Mouse (Mus musculus) lung, postnatal 10 days (tissue): ENCODE measurements at regions not wholly inside any gene's neighbourhood (a gene's known extent, or its start where the extent isn't known, plus 50 kb on each side); places are given as distances from the start of the nearest gene placed in this dataset.

Experiments used
- DNase-seq: peaks from one replicate; pipeline ENCODE4 v3.0.0; 2021

DNA sequence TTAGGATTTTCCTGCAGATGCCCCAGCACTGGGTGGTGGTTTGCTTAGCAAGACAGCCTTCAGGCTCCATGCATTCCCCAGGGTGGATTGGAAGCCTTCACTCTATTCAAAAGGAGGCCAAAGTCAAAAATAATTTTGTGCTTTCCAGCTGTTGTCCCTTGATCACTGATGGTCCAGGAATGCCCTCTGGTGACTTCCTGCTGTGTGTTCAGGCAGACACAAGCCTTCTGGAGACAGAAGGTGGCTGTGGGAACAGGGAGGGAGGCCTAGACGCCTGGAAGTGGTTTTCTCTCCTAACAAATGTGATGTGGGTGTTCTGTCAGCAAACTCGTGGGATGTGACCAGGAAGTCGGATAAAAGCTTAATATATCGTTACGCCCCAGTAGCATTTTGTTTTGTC is 81.3 kb downstream of the Atp6ap1l start:
- peak; percentile 35 for DNase-seq

DNA sequence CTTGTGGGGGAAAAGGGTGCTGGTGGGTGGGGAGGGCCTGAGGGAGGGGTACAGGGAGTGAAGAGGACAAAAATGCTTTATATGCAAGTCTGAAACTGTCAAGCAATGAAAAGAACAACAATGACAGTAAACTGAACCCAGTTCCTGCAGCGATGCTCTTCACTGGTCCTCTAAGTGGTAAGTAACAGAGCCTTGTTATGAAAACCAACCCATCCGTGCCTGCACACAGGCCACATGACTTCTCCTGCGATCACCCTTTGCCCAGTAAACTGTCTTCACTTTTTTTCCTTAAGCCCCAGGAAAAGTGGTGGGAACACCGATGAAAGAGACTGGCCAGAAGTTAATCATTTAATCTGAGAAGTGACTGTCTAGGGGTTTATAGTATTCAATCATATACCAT is 83.3 kb downstream of the Atp6ap1l start:
- DNase-seq = no peak

DNA sequence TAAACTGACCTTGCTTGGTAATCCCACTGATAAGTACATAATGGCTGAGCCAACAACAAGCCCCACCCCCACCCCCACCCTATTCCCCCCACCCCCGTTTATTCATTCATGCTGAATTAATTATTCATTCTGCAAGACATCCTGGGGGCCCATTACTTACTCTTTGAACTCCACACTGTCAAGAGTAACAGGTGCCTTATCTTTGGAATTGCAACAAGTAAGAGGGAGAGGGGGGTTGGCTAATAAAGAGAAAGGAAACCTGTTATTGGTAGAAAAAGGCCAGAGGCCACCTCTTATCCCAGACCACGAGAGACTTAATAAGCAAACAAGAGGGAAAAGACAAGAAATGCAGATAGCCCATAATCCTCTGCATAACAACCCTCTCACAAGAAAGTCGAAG is 84.7 kb downstream of the Atp6ap1l start:
- DNase-seq = no peak

DNA sequence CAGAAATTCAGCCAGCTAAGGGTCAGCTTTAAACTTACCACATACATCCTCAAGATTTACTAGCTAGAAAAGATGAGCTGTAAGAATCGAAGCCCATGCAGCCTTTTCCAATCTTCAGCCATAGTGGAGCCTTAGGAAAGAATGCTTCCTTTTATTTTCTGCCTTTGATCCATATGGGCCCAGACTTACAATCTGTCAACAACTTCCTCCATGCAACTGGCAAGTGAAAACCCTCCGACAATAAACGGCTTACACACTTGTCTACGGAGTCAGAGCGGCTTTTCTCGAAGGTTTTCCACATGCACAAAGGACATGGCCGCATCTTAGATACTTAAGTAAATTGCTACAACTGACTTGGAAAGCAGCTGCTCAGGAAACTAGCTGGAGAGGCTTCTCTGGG is 85.2 kb downstream of the Atp6ap1l start:
- no peak for DNase-seq

DNA sequence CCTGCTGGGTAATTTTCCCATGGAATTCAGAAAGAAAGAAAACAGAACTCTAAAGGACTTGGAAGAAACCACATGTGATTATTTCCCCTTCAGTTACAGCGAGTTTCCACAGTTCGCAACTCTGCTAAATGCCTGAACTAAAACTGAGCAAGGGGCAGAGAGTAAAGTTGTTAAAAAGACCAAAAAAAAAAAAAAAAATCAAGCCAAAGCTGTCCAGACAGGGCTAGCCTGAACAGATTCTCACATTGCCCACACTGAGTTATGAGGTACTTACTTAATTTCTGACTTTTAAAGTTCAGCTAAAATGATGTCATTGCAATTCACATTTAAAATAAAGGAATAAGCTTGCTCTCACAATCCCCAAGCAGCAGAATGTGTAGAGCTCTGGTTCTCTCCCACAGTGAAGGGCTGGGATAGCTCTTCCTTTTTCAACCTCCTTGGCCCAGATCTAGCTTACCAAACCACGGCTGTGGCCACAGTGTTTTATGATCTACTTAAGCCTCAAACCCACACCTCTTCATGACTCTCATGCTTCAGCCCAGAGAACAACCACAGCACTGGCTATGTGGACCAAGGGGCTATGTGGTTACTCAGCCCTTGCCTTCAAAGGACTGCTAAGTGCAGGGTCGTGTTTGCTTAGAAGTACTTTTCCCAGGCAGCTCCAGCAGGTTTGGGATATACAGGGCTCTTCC is 90.8 kb downstream of the Atp6ap1l start:
- no peak for DNase-seq

DNA sequence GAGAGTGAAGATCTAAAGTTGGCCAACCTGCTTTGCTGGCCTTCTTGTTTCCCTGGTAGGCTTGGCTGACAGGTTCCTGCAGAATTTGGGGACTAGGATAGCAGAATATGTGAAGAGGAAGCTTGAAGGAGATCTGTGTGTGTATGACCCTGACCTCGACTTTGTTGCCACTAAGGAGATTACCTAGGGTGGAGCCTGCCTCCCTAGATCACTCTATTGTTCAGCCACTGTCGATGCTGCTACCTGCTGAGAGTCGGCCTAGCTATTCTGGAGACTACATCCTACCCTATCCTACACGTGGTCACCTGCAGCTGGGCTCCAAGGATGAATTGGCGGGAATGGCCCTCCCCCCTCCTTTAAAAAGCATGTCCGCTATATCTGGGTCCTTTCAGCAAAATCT is 95.1 kb downstream of the Atp6ap1l start:
- DNase-seq = no peak

DNA sequence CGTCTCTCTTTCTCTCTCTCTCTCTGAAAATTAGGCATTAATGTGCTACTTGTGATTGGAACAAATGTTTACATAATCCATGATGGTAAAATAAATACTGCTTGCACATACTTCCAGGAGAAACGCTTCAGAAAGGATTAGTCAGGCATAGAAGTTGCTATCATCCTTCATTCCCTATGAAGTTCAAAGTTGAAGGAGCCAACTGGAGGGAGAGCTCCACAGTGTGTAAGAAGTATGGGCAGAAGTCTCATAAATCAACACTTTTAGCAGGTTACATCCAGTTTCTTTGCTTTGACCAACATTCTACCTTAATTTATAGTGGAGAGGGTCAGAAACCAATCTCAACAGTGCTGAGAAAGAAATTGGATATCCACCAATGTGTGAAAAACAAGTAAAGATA is 105.5 kb downstream of the Atp6ap1l start:
- DNase-seq = no peak

DNA sequence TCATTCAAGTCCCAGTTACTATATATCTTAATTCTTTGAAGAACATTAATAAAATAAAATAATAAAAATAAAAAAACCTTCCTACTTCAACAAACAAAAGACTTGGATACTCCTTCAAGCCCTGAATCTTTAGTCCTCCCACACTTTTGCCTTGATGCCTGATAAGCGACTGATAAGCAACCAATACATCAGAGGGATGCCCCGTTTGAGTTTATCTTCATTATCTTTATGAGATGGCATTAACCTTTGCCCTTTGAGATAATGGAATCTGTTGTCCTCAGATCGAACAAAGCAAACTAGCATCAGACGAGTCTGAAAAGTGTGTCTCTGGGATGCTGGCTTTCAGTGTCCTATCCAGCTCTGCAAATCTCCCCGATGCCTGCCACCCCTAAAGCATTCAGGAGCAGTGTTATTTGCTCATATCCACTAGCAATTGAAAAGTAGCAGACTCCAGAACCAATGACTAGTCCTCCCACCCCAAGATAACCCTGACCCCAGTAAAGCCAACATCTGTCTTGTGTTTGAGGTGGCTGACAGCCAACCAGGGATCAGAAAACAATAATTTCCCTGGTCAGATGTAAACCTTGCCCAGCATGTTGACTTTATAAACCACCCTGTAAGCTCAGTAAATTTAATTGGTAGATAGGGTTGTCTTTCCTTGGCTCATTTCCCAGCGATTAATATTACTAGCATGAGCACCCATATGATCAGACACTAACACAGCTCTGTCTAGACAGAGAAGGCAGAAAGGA is 106.2 kb downstream of the Atp6ap1l start:
- DNase-seq = no peak

DNA sequence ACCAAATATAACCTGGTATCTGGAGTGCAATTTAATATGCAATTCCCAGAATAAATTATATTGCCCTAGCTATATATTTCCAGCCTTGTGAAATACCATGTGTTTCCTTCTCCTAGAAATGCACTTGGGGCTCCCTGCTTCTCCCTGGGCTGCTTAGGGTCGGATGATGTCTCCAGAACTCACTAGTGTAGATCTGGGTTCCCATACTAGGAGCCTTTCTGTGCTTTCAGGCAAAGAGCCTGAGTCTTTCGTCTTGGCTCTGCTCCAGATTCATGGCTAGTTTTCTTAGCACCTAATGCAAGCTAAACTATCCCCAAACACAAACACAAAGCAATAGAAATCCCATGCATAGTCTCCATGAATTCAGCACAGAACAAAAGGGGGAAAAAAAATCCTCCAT is 106.8 kb downstream of the Atp6ap1l start:
- DNase-seq = no peak

DNA sequence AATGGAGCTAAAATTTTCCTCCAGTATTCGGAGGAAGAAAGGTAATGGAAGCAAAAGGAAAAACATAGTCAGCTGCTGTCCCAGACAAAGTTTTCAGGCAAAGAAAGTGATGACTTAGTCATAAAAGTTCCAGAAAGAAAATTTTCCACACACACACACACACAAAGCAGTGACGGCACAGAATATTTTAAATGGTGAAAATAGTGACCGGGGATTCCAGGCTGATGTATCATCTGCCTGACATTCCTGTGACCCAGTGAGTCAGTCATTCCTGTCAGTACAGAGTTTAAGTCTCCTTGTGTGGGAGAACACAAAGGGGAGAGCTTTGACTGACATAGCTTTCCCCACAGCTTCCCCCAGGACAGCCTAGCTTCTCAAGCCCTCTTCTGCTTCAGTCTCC is 107.9 kb downstream of the Atp6ap1l start:
- DNase-seq = no peak

DNA sequence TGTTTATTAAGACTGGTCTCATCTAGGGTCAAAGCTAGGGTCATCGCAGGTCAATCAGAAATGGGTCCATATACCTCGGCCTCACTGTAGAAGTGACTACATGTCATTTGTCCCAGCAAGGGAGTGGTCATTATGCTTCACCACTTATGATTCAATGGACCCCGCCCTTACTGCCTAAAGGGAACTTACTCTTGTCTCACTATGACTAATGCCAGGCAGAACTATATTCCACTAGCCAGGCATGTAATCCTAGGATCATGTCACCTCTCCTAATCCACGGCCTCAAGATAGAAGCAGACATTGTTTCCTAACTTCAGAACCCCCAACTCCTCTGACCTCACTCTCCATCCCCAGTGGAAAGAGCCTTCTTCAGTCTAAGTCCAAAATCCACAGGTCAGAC is 108.3 kb downstream of the Atp6ap1l start:
- DNase-seq = no peak

DNA sequence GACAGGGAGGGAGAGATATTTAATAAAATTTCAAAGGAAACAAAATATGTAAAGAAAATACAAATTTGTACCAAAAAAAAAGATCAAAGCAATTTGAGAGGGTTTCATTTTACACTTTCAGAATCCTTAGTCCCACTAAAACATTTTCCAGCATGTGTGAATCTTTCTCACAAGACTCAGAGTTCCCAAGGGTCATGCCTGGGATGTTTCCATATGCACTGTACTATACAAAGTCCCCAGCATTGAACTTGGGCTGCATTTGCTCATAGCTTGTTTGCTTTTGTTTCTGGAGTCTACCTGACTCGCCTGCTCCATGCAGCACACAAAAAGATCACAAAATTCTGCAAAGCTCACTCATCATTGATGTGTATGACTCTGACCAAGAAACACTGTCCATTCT is 122.7 kb downstream of the Atp6ap1l start:
- DNase-seq = no peak

DNA sequence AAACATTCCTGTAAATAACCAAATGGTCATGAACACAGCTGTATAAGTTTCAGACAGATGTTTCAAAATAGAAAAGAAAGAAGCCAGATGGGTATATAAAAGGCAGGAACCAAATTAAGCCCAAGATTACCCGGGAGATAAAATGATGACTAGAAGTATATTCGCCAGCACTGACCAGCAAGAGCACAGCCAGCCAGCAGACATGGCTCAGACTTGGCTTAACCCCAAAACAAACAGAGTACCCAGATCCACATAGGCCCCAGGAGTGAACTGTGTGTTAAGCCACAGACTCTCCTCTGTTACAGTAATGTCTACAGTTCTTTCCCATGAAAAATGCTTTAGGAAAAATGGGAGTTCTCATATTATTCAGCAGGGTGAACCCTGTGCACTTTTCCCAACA is 123.2 kb downstream of the Atp6ap1l start:
- DNase-seq = no peak

DNA sequence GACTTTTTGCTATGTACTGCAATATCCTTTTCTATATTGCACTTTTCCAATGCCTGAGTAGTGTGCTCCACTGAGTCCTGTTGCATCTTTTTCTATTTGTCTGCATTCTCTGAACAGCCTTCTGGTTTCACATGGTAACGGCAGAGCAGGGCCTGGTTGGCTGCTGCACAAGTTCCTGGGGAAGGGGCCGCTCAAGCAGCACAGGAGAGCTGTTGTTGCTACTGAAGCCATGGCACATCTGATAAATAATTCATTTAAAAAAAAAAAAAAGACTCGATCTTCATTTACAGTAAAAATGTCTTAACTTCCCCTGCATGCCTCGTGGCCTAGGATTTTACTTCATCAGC is 127.2 kb downstream of the Atp6ap1l start:
- no peak for DNase-seq

DNA sequence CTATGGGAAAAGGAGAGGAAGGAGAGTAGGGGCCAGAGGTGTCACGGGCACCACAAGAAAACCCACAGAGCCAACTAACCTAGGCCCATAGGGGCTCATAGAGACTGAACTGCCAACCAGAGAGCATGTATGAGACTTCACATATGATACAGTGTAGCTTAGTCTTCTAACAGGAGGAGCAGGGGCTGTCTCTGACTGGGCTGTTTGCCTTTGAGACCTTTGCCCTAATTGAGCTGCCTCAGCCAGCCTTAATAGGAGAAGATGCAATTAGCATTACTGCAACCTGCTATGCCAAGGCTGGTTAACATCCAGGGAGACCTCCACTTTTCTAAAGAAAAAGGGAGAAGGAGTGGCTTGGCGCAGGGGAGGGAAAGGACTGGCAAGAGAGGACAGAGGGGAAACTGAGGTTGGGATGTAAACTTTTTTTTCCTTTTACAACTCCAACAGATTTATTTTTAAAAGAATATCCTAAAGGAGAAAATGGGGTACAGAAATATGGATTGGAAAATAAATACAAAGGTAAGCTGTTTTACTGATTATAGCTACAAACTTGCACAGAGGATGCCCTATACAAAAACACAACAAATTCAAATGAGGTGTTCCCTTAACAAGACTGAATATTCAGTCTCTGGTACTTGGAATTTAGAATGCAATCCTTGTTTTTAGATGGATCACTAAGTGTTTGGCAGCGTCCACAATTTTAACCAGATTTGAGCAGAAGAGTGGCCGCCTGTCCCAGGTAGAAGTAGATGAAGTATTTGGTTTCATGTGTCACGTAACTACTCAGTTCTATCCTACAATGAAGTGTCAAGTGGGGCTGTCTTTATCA is 127.8 kb downstream of the Atp6ap1l start:
- no peak for DNase-seq

DNA sequence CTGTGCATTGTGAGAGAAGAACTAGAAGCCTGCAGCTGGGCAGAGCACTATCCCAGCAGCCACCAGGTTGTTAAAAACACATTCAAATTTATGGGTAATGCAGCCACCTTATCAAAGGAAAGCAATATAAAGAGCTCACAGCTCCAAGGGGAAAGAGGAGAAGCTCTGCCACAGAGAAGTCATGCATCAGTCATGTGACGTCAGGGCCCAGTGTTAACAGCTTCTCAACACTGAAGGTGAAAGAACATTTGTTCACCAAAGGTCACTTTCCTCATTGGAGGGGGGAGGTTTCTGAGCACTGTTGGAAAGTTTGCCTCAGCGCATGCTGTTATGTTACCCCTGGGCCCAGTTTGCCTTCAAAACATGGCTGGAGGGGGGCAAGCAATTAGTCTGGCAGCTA is 143.0 kb downstream of the Atp6ap1l start:
- no peak for DNase-seq

DNA sequence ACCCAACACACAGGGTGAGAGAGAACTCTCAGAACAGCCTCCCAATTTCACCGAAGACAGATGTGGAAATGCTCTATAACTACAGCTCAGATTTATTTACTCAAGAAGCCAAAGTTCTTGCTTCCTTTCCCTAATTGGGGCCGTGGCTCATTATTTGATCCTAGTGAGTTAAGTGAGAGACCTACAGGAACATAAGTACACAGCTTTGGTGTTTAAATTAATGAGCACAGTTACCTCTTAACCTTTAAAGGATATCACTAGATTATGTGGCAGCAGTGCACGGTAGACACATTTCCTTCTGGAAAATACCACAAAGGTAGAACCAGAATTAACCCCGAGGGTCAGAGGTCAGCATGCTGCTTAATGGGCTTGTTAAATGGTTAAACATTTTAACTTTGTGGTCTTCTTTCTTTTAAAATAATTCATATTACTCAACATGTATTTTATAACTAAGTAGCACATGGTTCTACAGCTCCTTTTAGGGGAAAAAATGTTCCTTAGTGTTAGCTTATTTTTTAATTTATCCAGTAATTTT is 144.6 kb downstream of the Atp6ap1l start:
- no peak for DNase-seq

DNA sequence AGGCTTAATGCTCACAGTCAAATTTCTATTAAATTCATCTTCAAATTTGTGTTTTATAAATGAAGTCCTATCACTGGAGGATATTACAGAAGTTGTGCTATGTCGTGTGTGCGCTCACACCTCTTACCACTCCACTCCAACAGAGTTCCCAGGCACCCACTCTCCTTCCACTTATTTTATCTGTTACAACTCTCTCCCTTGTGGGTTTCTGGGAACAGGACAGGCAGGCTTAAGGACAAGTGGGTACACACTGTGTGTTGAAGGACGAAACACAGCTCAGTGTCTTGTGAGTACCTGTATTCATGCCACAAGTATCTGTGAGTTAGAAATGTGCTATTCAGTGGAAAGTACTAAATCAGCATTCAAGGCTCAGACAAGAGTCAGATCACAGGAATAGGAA is 150.7 kb downstream of the Atp6ap1l start:
- DNase-seq = no peak

DNA sequence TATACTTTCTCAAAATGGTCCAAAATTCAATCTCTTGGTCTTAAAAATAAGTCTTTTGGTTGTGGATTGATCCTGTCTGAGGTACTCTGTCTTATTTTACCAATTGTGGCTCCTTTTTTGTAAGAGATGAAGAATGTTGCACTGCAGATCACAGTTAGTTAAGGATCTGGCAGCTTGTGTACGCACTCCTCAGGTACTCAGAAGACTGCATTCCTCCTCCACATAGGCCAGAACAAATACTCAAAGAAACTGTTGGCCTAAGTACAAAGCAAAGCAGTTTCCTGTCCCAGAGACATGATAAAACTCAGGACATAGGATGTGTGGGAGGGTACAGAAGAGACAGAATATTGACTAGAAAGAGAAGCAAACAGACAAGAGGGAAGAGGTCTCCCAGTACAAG is 155.4 kb downstream of the Atp6ap1l start:
- DNase-seq = no peak

DNA sequence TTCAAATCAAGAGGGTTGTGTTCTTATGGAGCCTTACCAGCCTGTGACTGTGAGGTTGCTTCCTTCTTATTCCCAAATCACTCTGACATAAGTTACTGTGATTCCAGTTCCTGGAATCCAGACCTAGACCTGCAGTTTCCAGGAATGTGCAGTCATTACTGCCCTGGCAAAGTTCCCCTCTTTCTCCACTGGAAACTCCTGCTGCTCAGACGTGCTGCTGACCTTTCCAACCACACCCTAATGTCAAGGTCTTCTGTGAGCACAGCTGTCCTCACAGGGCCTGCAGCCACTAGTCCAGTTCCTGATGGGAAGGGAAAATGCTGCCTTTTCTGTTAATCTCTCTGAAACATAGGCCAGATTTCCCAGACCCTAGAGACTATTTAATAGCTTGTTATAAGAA is 160.1 kb downstream of the Atp6ap1l start:
- DNase-seq = no peak

DNA sequence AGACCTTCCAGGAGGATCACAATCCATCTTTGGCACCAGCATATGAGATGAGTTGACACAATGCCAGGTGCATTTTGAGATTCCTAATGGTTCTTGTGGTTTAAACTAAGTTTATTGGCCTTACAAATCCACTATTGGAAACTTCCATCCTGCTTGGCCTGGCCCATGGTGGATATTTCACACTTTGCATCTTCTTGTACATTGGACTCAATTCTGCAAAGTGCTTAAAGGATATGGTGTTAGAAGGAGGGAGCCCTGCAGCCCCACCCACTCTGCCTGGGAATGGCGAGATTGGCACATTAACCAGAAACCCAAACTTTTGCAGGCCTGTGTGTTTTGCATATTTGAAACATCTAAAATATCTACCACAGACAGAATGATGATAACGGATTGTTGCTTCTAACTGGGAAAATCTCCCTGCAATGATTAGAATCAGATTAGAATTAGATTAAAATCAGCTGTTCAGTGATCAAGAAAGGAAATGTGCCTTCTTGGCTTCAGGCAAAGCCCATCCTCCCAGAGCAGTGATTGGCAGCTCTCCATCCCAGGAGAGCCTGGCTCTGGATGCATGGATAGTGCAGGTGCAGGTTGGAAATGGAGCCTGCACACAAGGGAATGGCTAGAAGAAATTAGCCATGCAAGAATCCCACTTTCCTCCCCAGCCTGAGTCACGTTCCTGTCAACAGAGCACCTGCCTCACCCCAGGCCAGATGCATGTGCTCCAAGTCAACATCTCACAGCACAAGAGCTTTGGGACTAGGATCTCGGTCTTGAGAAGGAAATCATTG is 162.3 kb downstream of the Atp6ap1l start:
- DNase-seq = no peak

DNA sequence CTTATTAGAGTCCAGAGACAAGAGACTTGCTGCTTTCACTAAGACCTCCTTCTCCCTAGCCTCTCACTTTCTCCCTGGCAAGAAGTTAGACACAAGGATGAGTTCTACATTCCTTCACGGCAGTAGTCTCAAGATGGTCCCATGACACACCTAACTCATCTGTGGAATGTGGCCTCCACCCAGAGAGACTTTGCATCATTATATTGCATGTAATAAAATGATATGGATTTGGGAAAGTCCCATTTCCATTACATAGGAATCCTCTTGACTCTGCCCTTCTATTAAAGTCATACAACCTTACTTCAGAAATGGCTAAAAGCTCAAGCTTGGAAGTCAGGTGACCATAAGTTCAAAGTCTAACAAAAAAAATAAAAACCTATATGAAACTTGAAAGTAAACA is 165.4 kb downstream of the Atp6ap1l start:
- DNase-seq = no peak

DNA sequence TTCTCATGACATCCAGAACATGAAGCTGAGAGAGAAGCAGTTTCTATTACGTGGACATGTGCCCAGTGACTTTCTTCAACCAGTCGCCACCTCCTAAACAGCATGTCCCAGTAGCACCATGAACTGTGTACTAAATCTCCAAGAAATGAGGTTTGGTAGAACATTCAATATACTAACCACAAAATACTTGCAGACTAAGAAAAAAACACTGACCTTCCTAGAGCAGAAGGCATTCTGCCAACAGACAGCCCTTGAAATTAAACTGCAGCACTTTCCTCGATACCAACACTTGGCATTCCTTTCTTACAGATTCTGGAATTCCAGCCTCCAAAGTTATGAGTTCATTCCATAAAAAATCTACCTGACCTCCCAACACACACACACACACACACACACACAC is 166.6 kb downstream of the Atp6ap1l start:
- DNase-seq = peak; percentile 36
